Comparison of ENCODE assay signal across 8 mouse cellular contexts in the genomic region with DNA sequence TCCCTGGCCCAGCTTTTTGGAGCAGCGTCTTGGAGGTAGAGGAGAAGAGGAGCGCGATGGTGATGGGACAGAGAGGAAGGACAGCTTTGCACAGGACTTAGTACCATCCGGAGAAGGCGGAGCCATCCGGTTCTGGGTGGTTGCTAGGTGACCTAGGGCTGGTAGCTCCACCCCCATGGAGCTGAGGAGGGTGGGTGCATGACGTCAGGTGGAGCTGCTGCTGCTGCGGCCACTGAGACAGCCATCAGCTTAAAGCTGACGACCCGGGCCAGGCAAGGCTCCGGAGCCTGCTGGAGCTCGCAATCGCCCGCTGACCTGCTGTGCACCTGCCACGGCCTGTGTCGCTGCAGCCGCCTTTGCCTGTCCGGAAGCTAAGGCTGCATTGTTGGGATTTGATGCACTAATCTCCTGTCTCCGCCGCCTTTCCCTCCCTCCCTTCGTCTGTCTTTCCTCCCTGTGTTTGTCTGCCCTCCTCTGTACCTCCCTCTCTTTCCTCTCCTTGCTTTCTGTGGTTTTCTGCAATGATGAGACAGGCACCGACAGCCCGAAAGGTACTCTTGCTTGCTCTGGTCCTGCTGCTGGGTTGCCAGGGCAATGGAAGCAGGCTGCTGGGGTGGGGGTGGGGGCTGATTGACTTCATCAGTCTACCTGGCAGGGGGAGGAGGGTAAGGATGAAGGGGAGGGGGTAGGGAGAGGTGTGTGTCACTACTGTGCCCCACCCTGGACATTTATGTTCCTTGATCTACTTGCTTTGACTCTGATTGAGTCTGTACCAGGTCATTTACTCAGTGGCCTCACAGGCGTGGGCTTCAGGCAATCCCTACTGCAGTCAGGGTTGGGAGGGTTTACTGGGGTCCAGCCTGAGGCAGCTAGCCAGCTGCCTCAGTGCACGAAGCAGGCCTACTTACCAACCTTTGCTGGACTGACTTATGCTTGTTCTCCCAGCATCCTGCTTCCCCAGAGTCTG. TPM values are rescaled to one million over a fixed set of nuclear protein-coding genes. Genes with fewer than 3 reads are reported as not detected.
DNase-seq lines count a peak whose midpoint lies in the region.

No protein-coding gene starts in this region.

- DNase-seq in ZHBTc4 (ENCODE audit: low read depth, low spot score), result peak; percentile 90
- DNase-seq in cerebellum, postnatal 36 days, result peak; percentile 88 to 92
- peak; percentile 40 for DNase-seq in gastrocnemius, postnatal 10 days
- peak; percentile 73 for DNase-seq in induced T-regulatory cell, adult 2 months (ENCODE audit: low read depth)
- peak; percentile 90 for DNase-seq in left cerebral cortex, adult 11 months (ENCODE audit: low spot score)
- peak; percentile 45 for DNase-seq in lung, postnatal 14 days
- peak; percentile 95 for DNase-seq in right cerebral cortex, adult 18-20 months
- no peak for DNase-seq in ovary, postnatal 10 days (ENCODE audit: low spot score)

RNA-seq across cellular contexts. Expression of a gene that starts 20.5 kb away (rescaled TPM):
- total RNA-seq in gastrocnemius, postnatal 10 days (2021), result 100 to 1,000 TPM; 126 to 132 TPM

RNA-seq across cellular contexts. Expression of a gene that starts 30.0 kb away (rescaled TPM):
- total RNA-seq in gastrocnemius, postnatal 10 days (2021), result under 1 TPM in 1 of 2 experiments, not detected in 1; 0.23 TPM

RNA-seq across cellular contexts. Expression of a gene that starts 30.0 kb away (rescaled TPM):
- 1 to 10 TPM in 1 of 2 experiments, under 1 TPM in 1; 0.43 to 1.4 TPM for total RNA-seq in gastrocnemius, postnatal 10 days (2021)

RNA-seq across cellular contexts. Expression of a gene that starts 33.5 kb away (rescaled TPM):
- total RNA-seq in gastrocnemius, postnatal 10 days (2021), result under 1 TPM in 1 of 2 experiments, not detected in 1; 0.05 TPM

RNA-seq across cellular contexts. Expression of a gene that starts 50.9 kb away (rescaled TPM):
- 10 to 100 TPM; 22.3 to 24.5 TPM for total RNA-seq in gastrocnemius, postnatal 10 days (2021)
